Mouse (Mus musculus) stomach, postnatal 0 days (tissue): Measurements from ENCODE around the gene Mark3.
A peak's percentile ranks its signal among the peaks of the same experiment; 100 is the strongest.

Experiments used
- CTCF ChIP-seq: IDR thresholded peaks from 2 replicates; pipeline ENCODE4 v1.5.1; 2016; ENCODE audit warnings: antibody characterized with exemption, low read depth, mild to moderate bottlenecking, moderate library complexity
- EP300 ChIP-seq: optimal IDR thresholded peaks from 2 replicates; pipeline ENCODE3; 2016; ENCODE audit warnings: antibody characterized with exemption

- TF ChIP-seq CTCF (peak; percentile 94), EP300 (no peak)
Measured at GRCm38 (mm10) chr12:111653434-111653833, 79.1 kb downstream of the Mark3 start.
